Mouse (Mus musculus) olfactory bulb, adult 2 months (tissue): ENCODE measurements around the gene 1700025G04Rik.

ENCODE experiments used
- CTCF ChIP-seq: fragments of 200-500 bp; IDR thresholded peaks from 2 replicates; pipeline ENCODE4 v1.5.1; 2012; ENCODE audit warnings: low read depth, mild to moderate bottlenecking, low read length, moderate library complexity; ENCODE audit not compliant: insufficient read depth
- POLR2A ChIP-seq: fragments of 200-500 bp; IDR thresholded peaks from 2 replicates; pipeline ENCODE4 v1.6.1; 2012; ENCODE audit warnings: mild to moderate bottlenecking, low read depth, low read length, moderate library complexity; ENCODE audit not compliant: insufficient read depth

- TF ChIP-seq CTCF, result no peak
- no peak for TF ChIP-seq POLR2A
Measured at GRCm38 (mm10) chr1:152125451-152125850, 35.5 kb upstream of the 1700025G04Rik start.
